Mouse (Mus musculus): Measurements from ENCODE around the gene Slc16a2.

Slc16a2 gene

DNA sequence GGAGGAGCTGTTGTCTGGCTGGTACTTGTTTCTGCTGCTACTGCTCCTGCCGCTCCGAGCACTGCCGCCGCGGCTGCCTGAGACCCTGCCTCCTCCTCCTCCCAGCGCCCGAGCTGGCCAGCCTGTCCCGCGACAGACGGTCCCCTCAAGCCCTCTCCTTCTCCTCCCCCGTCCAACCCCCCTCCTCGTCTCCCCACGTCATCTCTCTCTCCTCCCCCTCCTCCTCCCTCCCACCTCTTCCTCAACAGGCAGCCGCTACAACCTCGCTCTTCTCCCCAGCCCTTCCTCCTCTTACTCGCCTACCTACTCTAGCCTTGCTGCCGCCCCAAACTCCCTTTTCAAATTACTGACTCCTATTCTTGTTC is at the start of gene Slc16a2:
Gene Slc16a2, minus strand, starts transcription at position 152 of the 365 bp plus-strand sequence.
- no peak for TF ChIP-seq GATA4 (IDR thresholded peaks at IDR 0.05; ENCODE audit: insufficient replicate concordance, low read length)

DNA sequence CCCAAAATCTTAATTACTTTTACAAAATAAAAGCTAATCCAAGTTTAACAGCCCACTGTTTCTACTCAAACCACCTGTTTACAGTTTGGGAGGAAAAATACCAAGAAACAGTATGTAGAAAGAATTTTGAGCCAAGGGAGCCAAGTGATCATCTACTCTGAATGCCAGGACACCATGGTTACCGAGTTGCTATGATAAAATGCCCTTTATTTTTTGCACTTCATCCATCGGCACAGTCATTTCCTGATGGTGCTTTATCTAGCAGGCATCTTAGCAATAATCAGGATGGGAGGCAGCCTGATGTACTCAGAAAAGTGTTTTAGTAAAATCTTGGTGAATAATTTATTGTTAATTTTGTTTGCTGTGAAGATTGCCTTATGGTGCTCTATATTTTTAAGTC is 41.7 kb upstream of the Slc16a2 start:
- TF ChIP-seq GATA4 (IDR thresholded peaks at IDR 0.05; ENCODE audit: insufficient replicate concordance, low read length): no peak

DNA sequence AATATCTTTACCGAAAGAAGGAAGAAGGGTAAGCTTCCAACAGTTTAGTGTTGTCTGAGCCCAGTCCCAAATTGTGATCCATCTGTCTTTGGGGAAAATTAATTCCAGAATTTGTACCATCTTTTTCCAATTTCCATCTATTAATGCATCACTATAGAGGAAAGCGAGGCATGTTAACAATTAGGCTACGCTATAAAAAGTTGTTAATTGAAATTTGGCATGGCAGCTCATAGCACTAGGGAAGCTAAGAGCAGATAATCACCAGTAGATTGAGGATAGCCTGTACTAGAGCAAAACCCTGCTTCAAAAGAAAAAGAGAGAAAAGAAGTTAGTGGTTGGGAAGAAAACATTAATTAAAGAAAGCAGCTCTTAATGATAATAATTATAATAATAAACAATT is 41.1 kb upstream of the Slc16a2 start:
- no peak for TF ChIP-seq GATA4 (IDR thresholded peaks at IDR 0.05; ENCODE audit: insufficient replicate concordance, low read length)

DNA sequence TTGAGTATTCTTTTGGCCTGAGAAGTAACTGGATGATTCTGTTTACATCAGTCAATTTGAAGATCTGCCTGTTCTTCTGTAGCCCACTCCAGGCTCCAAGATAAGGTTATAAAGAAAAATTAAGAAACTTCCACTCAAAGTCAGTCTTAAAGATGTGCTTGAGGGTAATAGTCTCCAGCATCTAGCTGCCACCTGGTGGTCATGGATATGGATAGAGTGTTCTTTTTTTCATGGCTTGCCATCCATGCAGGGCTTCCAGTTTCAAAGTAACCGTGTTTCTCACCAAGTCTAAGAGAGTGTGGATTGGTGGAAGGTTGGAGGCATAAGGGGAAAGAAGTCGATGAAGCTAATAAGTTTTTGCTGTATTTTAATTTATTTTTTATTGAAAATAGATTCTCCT is 23.5 kb upstream of the Slc16a2 start:
- TF ChIP-seq GATA4 (IDR thresholded peaks at IDR 0.05; ENCODE audit: insufficient replicate concordance, low read length): no peak

DNA sequence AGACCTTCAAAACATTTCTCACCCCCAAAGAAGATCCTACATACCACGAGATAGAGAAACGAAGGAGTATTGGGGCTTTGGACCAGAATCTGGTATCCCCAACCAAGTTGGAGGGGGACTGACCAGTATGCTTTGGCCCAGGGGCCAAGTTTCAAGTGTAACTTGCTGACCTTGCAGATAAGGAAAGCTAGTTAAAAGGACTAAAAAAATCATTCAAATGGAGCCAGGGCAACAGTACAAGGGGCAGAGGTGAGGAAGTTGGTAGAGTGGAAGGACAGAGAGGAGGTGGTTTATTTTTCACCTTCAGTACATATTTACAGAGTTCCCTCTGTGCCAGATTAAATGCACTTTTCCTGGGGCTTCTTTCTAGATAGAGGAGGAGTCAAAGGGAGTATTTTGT is 7.1 kb upstream of the Slc16a2 start:
- TF ChIP-seq GATA4 (IDR thresholded peaks at IDR 0.05; ENCODE audit: insufficient replicate concordance, low read length): no peak; the same call in 1 of the 2 replicates

DNA sequence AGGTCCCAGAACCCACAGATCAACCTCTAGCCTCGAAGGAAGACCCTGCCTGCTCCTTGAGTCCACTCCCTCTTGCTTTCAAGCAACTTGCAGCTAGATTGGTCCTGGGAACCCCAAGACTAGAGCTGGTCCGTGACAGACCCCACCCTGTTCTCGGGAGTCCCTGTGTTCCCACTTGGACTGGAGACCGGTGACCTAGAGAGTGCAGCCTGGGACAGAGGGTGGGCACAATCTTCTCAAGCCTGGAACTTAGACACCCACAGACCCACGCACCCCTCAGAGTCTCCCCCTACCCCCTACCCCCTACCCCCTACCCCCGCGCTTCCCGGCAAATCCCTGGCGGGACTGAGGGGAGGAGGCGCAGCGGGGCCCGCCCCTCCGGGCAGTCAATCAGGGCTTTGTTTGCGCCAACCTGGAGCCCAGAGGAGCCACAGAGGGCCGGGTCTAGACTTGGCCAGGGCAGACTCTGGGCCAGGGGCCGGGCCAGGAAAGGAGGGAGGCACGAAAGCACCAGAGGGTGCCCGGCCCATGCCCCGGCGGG is 558 bp upstream of the Slc16a2 start:
- no peak for TF ChIP-seq GATA4 (IDR thresholded peaks at IDR 0.05; ENCODE audit: insufficient replicate concordance, low read length)

DNA sequence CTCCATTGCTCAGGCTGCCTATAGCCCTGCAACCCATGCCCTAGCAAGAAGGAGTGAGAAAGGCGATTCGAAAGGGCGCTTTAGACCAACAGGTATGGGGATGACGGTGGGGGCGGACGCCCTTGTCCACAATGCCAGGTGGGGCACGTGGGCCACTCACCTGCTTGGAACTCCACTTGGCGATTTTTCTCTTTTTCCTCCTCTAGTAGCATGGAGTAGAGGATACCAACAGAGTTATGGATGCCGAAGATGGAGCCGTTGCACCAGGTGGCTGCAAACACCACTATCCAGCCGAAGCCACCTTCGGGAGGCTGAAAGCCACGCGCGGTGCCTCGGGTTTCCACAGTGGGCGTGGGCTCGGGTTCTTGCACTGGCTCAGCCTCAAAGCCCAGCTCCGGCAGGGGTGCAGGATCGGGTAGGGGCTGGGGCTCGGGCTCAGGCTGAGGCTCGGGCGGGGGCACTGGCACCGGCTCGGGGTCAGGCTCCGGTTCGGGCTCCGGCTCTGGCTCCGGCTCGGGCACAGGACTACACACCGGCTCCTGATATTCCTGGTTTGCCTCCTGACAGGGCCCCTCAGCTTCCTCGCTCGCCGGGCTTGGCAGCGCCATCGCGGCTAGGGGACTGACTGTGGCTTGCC is 470 bp downstream of the Slc16a2 start:
- TF ChIP-seq GATA4 (IDR thresholded peaks at IDR 0.05; ENCODE audit: insufficient replicate concordance, low read length): no peak

DNA sequence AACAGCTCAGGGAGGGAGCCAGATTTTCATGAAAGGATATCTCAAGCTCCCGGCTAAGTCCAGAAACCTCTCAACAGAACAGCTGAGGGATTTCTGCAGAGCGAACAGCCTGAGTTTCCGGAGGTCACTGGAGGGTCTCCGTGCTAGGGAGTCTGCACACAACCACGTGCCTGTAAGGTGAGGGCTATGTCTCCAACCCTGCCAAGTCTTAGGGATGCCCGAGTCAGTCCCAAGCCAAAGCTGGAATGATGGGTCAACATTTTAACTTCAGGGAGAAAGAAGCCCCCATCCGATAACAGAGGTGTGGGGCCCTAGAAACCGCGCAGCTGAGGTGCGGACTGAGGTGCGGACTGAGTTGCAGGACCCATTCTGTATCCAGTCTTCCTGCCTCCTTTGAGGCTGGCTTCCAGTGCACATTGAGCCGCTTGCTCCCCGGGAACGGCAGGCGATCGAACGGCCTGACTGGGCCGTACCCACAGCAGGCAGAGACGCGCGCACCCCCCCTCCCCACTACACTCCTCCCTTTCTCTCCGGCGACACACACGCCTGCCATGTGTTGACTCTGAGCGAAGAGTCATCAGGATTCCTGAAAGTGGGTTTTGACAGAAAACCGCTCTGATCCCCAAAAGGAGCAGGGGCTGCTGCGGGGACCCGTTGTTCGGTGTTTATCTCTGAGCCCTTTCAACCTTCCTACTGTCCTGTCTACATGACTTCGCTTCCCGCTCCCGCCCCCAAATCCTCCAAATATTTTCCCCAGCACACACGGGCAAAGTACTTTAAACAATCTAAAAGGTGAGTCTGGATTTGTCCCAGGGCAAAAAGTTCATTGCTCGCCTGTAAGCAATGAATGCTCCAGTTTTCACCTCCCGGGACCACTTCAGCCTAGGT is 1.2 kb downstream of the Slc16a2 start:
- TF ChIP-seq GATA4 (IDR thresholded peaks at IDR 0.05; ENCODE audit: insufficient replicate concordance, low read length): no peak

DNA sequence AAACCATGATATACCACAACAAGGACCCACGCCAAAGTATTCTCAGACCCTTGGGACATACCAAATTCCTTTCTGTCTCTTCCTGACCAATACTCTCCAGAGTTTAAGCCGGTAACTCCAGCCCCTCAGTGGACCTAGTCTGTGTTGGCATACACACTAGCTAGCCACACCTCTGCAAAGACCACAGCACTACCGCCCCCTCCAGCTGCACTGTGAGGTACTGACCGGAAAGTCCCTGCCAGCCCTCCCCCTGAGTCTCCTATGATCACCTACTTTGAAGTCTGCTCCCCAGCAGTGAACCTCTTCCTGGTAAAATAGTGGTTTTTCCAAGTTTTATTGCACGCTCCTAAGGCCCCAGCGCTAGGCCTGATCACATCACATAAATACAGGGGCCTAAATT is 2.5 kb downstream of the Slc16a2 start:
- no peak for TF ChIP-seq GATA4 (IDR thresholded peaks at IDR 0.05; ENCODE audit: insufficient replicate concordance, low read length)

DNA sequence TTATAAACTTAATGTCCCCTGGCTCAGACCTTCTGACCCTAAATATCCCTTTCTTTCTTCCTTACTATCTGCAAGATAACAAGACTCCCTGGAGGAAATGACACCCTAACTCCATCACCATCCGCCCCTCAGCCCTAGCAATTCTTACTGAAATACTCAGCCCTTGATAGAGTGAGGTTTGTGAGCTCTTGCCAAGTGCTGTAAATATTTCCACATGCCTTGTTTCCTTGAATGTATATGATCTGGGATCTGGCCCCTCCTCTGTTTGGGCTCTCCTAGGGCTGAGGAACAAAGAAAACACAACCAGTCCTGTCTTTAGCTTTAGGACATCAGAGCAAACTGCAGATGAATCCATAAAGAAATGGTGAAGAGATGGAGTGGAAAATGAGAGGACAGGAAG is 9.1 kb downstream of the Slc16a2 start:
- TF ChIP-seq GATA4 (IDR thresholded peaks at IDR 0.05; ENCODE audit: insufficient replicate concordance, low read length): no peak

DNA sequence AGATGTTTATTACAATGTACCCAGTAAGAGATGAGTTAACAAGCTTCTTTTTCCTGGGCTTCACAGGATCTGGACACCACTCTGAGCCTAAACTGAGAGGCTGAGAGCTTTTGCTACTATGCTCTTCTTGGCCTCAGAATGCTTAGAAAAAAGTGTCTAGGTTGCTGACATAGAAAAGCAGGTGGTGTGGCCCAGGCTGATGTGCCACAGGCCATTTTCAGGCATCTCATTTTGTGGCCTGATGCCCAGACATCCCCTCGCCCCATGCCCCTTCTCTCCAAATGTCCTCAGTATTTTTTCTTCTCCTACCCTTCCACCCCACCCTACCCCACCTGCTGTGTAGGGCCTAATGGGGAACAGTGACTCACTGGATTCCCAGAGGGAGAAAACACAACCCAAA is 11.3 kb downstream of the Slc16a2 start:
- TF ChIP-seq GATA4 (IDR thresholded peaks at IDR 0.05; ENCODE audit: insufficient replicate concordance, low read length): no peak

DNA sequence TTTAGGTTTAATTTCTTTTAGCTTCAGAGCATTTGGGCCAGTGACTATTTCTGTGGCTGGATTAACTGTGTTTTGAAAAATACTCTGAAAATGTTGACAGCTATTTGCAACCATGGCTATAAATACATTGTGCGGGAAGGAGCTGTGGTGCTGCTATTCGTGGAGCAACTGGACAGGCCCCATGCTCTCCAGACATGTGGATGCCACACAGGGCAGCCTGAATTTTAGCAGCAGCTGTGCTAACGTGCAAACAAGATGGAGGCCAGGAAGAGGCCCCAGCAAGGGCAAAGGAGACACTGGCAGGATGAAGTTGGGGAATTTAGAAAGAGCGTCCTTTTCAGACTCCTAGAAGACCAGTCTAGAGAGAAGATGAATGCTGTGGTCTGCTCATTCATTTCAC is 15.4 kb downstream of the Slc16a2 start:
- no peak for TF ChIP-seq GATA4 (IDR thresholded peaks at IDR 0.05; ENCODE audit: insufficient replicate concordance, low read length)

DNA sequence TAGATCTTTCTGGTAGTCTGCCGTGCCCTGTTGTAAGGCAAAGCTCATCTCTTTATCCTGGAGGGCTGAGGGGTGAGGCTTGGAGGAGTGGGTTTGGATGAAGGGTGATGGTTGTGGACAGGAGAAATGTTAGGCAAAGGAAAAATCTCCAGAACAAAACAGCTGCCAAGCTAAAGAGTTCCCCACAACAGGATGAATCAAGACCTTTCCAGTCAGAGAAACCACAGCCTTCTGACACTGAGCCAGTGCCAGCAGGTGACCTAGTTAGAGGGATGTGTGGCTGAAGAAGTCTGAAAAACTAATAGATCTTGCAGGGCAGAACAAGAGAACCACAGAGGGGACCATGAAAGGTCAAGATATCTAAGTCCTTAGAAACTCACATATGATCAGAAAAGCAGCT is 24.8 kb downstream of the Slc16a2 start:
- no peak for TF ChIP-seq GATA4 (IDR thresholded peaks at IDR 0.05; ENCODE audit: insufficient replicate concordance, low read length)

DNA sequence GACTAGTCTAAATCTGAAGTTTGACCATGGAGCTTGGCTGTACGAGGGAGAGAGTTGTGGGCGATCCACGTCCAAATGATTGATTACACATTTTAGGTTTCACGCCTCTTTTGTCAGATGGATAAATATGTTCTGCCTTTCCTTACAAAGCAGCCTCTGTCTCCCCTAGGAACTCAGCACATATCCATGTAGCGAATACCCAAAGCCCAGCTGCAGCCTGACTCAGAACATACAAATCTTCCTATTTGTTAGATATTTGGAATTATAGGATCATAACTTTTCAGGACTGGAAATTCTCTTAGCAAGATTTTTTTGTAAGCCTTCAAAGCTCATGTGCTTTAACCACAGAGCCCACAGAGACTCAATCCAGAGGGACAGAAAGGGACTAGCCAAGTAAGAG is 26.3 kb downstream of the Slc16a2 start:
- no peak for TF ChIP-seq GATA4 (IDR thresholded peaks at IDR 0.05; ENCODE audit: insufficient replicate concordance, low read length)

DNA sequence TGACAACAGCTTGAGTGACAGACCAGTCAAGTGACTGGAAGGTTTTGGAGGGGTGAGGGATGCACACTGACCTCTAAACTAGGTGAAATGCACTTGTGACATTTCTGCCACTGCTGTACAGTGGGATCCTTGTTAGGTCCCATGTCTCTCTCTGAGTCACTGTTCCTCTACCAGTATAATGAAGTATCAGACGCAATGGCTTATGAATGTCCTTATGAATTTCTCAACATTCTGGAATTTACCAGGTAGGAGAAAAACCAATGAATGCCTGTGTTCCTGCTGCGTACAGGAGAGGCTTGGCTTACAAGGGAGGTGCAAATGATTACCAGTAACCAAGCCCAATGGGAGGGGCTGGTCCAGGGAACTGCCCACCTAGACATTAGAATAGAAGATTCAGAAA is 30.5 kb downstream of the Slc16a2 start:
- TF ChIP-seq GATA4 (IDR thresholded peaks at IDR 0.05; ENCODE audit: insufficient replicate concordance, low read length): no peak

DNA sequence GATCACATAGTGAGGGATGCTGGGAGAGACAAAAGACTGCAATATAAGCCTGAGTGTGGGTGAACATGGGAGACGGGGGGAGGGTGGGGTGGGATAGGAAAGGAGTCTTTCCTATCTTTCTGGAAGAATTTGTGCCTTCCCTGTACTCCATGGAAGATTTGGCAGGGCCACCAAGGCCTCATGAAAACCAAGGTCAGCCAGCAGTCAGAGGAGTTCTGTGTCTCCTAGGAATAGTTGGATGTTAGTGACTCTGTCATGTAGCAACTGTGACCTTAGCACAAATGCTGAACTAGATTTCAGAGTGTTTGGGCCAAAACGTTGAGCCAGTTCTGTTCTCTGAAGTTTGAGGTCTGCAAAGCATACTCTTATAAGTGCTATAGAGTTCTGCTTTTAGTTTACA is 36.1 kb downstream of the Slc16a2 start:
- no peak for TF ChIP-seq GATA4 (IDR thresholded peaks at IDR 0.05; ENCODE audit: insufficient replicate concordance, low read length)

Measured in liver, adult (tissue).